Mouse (Mus musculus) frontal cortex, postnatal 36 days (tissue): Measurements from ENCODE around the gene Eif4h.
A peak's percentile ranks its signal among the peaks of the same experiment; 100 is the strongest.

ENCODE experiments used
- DNase-seq, 2 experiments: peaks; one replicate each; pipeline ENCODE4 v3.0.0; 2022; ENCODE audit warnings: low spot score in 2 of 2

Eif4h gene

DNA sequence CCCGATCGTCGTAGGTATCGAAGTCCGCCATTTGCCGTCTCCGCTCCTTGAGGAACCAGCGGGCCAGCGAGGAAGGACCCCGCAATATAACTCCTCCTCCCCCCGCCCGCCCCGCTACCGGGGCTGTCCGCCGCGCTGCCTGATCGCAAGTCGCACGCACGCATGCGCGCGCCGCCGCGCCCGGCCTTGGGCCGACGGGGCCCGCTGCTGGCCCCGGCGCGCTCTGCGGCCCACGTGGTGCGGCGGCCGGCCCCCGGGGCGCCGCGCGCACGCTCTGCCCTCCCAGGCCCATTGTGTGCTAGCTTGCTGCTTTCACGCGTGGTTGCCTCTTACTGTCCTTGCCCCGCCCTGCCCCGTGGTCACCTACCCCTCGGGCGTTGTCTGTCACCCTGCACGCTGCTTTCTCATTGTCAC is at the start of gene Eif4h:
TSS of gene Eif4h (minus strand) at position 222 of the 414 bp plus-strand sequence.
- peak; percentile 96 to 97 for DNase-seq

DNA sequence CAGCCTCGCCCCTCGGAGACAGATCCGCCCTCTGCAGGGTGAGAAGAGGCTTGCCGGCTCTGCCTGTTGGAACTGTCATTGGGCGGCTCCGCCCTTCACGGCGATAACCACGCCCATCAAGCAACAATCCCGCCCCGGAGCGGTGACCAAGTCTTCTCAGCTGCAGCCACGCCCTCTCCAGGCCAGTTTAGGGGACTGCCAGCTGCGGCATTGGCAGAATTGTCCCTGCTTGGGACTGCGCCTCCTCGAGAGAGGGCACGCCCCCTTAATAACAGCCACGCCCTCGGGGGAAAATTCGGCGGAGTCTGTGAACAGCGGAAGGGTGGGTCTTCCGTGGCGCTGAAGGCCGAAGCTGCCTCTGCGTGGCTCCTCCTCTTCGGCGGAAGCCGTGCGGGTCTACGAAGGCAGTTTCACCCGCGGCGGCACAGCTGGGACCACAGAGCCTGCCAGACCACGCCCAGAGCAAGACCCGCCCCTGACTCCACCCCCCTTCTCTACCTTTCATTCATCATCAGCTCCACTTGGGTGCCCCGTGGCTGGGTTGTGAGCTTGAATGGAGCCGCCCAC is 49.5 kb upstream of the Eif4h start:
- DNase-seq, result peak; percentile 97 to 99

DNA sequence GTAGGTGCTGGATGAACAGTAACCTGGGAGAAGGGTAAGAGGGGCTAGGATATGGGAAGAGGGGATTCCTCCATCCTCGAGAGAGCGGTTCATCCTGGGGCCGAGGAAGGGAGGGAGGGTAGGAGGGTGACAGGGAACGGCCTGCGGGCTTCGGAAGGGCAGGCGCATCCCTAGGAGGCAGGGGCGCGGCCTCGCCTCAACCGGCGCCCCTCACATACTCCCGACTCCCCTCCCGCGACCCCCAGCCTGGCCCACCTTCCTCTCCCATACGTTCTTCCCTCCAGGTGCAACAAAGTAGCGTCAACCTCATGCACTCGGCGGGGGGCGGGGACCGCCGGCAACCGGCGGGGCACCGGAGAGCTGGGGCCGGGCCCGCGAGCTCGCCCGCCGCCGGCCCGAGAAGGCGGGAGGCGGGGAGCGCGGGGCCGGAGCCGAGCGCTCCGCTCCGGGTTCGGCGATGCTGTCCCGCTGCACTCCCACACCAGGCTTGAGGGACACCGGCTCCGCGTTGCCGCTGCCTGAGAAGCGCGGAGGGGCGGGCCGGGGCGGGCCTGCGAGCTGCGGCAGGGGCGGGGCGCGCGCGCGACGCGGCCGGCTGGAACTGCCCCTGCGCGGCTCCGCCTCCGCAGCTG is 48.9 kb upstream of the Eif4h start, which contains the start of gene Limk1:
TSS of gene Limk1 (minus strand) at position 513 of the 632 bp plus-strand sequence.
- no peak for DNase-seq

DNA sequence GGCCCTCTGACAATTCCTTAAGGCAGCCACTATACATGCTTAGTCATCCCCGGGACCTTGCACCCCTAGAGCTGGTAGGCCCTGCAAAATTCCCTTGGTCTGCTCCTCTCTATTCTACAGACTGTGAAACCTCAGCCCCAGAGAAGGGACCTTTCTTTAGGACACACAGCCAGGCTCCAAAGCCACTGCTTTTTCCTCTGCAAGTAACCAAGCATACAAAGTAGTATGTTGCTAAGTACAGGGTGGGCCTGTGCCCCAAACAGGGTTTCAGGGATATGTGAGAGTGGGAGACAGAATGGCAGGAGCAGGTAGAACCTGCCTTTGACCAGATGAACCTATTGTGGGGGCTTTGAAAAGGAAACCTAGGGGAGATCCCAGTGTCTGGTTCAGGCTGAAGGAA is 47.9 kb upstream of the Eif4h start:
- no peak for DNase-seq

DNA sequence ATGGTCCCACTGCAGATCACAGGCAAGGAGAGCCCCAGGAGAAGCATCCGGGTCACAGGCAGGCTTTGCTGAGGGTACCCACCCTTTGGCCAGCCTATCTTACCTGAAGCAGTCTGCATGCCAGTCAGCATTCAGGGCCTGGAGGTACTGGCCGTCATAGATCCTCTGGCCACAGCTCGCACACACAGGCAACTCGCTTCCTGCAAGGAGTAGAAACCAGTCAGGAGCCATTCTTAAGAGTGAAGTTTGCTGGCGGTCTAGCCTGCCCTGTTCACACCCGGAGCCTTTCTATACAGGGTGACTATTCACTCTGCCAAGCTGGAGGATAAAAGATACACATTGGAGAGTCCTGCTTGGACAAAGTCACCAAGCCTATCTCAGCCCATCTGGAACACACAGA is 47.3 kb upstream of the Eif4h start:
- no peak for DNase-seq

DNA sequence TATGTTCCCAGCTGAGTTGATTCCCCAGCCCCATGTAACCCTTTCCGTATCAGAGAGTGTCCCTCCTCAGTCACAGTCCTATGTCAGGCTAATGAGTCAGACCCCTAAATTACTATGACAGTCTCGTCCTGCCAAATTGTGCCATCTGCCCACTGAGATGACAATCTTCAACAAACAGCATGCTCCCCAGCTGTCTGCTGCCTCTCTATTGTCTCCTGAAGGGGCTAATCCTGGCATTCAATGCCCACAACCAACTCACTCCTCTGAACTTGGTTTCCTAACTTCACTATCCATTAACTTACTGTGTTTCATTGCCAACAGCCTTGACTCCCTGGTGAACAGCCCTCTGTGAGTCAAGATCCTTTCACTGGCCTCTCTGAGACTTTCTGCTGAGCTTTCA is 45.1 kb upstream of the Eif4h start:
- no peak for DNase-seq

DNA sequence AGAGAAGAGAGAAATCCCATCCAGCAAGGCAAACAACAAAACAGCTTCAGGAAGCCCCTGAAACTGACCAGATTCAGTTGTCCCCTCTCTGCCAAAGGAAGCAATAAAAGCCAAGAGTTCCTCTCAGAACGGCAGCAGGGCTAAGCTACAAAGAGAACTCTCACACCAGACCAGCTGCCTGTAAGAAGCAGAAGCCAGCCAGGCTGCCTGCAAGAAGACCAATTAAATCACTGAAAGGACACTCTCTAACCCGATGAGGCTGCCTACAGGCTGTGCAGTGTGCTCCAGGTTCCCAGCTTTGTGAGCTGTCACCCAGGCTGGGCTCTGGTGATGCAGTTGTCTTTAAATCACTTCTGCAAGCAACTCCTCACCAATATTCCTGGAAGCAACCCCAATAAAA is 44.5 kb upstream of the Eif4h start:
- no peak for DNase-seq

DNA sequence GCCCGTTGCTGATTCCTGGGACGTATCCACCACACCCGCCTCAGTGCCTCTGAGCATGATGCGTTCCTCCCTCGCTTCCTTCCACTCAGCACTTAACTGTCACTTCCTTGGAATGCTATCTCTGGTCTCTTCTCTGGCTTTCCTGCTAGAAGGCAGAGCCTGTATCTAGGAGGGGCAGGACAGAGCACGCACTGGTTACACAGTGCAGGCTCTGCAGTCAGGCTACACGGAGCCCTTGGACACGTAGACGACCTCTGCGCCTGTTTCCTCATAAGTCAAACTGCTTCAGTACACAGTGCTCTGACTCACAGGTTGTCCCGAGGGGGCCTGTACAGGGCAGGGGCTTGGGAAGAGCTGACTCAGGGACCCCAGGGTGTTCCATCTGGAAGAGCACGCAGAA is 40.9 kb upstream of the Eif4h start:
- no peak for DNase-seq

DNA sequence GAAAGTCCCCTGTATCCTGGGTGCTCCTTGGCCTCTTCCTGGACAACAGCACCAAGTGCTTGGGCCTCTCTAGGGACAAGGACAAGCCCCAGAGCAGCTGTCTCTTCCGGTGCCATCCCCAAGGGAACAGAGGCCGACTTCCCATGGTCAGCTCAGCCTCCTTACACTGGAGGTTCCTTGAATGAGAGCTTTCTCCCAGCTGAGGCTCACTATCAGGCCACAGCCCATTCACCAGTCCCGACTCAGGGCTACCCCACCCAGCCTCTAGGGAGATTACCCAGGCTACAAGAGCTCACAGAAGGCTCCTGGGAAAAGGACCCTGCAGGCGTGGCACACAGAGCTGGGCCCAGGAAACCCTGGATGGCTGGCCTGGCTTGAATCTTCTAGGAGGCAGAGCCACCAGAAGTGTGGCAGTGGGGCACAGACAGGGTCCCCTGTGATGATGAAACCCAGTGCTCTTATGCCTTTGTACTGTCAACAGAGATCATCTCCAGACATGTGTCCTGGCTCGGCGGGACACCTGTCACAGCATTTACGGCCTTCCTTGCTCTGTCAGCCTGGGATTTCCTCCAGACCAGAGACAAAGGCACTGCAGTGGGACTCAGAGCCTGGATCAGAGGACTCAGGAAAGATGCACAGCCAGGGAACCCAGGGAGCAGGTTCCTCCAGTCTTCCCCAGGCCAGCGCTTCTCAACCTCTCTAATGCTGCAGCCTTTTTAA is 39.7 kb upstream of the Eif4h start:
- DNase-seq, result no peak

DNA sequence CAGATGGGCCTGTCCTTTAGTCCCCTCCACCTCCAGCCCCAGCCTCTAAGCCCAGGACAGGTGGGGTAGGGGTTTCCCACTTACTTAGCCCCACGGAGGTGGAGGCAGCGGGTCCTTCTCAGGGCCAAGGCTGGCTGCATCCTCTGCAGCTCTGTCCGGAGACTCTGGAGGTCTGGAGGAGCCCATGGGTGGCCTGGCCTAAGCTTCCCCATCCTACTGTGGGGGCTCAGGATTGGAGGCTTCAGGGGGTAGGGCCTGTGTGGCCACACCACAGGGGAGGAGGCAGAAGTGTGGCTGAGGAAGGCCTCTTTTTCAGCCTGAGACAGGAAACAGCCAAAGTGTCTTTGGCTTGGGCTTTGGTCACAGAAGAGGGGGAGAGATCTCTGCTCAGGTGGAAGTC is 38.7 kb upstream of the Eif4h start:
- no peak for DNase-seq

DNA sequence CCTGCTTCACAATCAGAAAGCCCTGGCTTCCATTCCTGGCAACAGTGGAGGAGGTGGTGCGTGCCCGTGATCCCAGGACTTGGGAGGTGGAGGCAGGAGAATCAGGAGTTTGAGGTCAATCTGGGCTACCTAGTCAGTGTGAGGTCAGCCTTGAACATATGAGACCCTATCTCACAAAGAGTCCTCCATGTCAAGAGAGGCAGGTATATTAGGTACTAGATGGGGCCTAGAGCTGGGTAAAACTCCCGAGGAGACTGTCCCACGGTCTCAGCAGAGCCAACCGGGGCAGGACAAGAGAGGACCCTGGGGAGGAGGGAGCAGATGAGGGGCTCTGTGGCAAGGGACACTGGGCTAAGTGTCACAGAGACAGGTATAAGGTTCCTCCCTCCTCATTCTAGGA is 38.2 kb upstream of the Eif4h start:
- DNase-seq, result no peak

DNA sequence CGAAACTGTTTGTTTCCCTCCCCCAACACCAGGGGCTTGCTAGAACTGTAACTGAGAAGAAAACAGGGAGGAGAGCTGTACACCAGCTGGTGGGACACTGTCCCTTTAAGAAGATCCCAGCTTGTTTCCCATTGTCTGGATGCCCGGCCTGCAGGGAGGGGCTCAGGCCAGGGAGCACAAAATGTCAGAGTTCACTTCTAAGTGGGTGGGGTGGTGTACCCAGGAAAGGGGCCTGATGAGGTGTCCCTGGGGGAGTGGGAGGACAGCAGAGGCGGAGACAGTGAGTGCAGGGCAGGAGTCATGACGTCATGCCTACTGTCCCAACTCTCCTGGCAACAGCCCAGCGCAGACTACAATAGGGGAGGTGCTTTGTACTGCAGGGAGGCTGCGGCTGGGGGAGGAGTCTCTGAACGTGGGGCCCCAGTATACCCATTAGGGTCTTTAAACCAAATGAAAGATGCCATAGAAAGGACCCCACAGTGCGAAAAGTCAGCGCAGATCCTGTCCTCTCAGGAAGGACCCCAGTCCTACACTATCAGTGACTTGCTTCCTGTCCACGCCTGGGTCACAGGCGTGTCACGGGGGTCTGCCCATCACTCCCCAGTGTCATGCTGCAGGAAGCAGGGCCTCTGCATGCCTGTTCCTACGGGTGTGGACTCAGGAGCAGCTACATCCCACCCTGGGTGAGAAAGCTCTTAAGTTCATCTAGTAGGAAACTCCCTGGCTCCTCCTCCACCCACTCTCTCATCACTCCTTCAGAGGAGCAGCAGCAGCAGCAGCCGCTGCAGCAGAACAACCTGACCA is 36.9 kb upstream of the Eif4h start:
- DNase-seq, result peak; percentile 38 to 49

DNA sequence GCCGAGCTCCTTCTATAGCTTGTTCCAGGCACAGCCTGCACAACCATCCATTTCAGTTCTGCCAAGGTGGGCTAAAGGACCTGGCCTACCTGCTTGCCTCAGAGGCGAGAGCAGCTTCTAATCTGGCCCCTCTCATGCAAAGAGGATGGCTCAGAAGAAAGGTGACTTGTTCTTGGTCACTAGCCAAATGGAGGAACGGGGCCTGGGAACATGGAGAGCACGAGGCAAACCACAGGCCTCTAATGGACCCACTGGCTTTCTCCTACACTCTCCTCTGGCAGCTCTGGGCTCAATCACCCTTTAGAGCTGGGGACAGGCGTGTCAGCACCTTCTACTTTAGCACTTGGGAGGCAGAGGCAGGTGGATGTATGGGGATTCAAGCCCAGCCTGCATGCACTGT is 35.7 kb upstream of the Eif4h start:
- DNase-seq, result no peak

DNA sequence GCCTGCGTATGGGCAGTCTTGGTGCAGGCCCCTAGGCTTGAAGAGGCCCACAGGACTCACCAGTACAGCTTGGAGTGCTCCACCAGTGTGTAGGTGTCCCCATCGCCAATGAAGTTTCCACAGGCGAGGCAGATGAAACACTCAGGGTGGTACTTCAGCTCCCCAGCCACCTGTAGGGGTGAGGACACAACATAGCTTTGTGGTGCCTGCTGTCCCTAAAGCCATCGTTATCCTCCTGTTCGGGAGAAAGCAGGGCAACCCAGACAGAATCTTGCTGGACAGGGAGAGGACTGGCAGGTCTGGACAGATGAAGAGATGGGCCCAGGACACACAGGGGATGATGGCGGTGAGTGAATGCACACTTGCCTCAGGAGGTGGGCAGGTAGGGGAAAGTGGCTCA is 33.3 kb upstream of the Eif4h start:
- DNase-seq, result no peak

DNA sequence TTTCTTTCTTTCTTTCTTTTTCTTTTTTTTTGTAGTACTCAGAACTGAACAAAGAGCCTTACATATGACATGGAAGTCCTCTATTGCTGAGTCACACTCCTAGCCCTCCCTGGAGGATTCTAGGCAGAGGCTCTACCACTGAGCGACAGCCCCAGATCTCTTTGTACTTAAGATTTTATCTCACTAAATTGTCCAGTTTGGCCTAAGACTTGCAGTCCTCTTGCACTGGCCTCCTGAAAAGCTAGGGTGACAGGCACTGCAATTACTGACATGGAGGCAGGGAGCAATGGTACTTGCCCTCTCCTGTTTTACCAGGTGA is 32.9 kb upstream of the Eif4h start:
- no peak for DNase-seq

DNA sequence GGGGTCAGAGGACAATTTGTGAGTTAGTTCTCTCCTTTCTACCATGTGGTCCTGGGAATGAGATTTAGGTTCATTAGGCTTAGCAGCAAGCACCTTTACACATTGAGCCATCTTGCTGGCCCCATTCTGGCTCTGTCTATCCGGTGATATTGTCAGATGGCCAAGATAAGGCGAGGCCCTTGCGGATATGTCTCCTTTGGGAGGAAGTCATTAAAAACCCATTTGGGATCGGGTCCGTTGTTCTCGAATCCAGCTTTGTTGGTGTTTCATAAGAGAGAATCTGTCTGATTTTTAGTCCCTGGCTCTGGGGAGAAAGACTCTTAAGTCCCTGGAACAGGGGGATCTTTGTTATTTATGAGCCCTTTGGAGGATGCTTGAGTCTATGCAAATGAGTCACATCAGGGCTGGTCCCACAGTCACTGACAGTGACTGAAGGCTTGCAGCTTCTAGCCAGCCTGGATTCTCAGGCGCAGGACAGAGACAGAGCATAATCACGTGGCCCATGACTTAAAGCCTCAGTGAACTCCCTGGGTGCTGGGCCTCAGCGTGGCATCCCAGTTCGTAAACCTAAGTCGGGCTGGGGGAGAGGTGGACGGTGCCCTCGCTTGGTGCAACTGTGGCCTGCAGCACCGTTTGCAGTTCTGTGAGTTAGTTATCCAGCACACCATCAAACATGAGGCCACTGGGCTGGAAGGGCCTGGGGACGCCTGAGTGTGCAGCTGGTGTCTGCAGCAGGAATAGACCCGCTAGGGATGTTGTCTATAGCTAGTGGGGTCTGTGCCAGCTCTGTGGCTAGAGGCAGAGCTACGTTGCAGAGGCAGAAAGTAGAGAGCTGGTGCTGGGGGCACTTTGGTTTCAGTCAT is 32.3 kb upstream of the Eif4h start:
- no peak for DNase-seq

DNA sequence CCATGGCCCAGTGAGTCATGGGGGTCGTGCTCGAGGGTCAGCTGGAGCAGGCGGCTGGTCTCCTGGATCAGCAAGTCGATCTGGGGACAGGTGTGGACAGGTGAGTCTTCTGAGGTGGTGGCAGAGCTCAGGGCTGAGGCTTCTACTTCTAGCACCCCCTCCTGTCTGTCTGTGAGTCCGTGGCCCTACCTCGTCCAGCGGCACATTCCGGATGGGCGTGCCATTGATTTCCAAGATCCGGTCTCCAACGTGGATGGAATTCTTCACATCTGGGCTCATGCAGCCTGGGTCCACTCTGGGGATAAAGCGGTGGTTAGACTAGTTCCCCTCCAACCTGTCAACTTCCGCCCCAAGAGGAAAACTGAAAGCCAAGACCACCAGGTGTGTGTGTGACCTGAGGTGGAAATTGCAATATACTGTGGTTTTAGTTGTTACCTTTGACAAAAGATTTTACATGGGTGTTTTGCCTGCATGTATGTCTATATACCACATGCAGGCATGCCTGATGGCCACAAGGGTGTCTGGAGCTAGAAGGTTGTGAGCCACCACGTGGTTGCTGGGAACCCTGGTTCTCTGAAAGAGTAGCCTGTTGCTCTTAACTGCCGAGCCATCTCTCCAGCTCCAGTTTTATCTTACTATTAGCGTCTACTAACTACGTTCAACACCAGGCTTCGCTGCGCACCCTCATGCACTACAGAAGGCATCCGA is 29.9 kb upstream of the Eif4h start:
- no peak for DNase-seq

DNA sequence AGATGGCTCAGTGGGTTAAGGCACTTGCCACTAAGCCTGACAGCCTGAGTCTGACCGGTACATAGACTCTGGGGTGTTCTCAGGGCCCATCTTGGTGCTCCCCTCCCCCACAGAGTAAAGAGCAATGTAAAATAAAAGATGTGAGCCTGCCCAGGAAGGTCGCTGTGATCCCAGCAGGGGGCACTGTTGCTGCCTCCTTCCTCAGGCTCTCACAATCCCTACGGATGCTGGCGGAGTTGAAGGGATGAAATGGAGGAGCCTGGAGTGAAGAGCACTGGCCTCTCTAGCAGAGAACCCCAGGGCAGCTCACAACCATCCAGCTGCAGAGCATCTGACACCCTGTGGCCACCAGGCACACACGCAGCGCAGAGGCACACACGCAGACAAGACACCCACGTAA is 29.2 kb upstream of the Eif4h start:
- peak in 1 of 2 experiments; percentile 29 for DNase-seq

DNA sequence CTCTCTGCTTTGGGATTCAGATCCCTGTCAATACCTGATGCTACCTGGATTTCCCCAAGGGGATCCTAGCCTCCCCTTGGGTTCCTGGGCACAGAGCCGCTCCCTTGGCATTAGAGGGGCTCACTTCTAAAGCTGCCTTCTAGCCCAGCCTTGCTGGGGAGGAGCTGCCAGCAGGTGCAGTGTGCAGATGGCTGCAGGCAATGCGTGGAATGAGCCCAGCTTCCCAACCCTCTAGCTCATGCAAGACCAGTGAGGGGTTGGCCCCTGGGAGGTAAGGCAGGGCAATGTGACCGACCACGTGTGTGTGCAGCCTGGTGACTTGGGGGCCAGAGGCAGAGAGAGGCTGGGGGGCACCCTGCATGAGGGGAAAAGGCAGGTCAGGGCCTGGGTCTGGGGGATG is 17.4 kb upstream of the Eif4h start:
- DNase-seq, result no peak

DNA sequence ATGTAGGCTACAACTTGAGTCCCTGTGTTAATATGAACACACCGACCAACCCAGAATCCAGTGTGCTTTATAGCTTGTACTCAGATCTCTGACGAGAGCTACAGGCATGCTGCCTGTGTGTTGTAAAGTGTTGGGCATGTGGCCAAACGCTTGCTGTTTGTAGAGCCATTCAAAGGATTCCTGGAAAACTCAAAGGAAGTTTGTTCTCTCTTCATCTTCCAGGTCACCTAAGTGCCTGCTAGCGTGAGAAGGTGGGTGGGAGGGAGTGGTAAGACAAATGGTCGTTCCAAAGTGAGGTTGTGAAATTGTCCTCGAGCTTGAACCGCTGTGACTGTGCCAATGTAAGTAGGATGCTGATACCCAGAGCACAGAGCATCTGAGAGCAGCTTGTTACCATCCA is 12.7 kb upstream of the Eif4h start:
- peak in 1 of 2 experiments; percentile 21 for DNase-seq

DNA sequence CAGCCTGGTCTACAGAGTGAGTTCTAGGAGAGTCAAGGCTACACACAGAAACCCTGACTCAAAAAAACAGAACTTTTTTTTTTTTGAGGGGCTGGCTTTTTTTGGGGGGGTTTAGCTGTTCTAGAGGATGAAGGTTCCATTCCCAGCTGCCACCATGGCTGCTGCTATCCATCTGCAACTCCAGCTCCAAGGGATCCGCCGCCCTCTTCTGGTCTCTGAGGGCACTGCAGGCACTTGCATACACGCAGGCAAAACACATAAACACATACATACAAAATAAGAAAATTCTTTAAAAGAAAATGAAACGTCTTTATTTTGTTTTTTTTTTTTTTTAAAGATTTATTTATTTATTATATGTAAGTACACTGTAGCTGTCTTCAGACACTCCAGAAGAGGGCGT is 11.6 kb upstream of the Eif4h start:
- DNase-seq, result peak in 1 of 2 experiments; percentile 23
